Mouse (Mus musculus): ENCODE data around the gene Parp1.

The Parp1 gene

GRCm38 (mm10) chr1:180639416-180640401, 71.0 kb downstream of the Parp1 start:
- DNase-seq = no peak

- peak; percentile 52 to 58 for DNase-seq
Measured at GRCm38 (mm10) chr1:180640605-180641125, 71.9 kb downstream of the Parp1 start.

GRCm38 (mm10) chr1:180641137-180641517, 72.4 kb downstream of the Parp1 start, which contains the start of gene Lin9:
Gene Lin9 (plus strand): TSS chr1:180641150.
- DNase-seq = peak; percentile 92 to 94

GRCm38 (mm10) chr1:180641518-180642227, 72.9 kb downstream of the Parp1 start:
- DNase-seq = no peak

- DNase-seq = no peak
Measured at GRCm38 (mm10) chr1:180642228-180642564, 73.5 kb downstream of the Parp1 start.
